Mouse (Mus musculus): ENCODE results near the gene Robo3.

DNA sequence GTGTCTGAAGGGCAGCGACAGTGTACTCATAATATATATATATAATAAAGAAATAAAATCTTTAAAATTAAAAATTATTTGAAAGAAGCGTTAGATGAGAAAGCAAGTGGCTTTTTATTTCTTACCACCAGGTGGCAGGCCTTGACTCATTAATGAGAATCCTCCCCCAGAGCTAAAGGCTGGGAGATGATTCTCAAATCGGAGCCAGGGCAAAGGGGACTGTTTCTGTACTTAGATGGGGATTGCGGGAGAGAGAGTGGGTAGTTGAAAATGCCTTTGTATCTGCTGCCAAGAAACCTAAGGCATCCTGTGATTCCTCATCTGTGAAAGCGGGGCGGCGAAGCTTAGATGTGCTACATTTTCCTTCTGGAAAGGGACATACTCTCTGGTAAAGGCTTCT is 29.7 kb upstream of the Robo3 start:
- TF ChIP-seq GATA2 (IDR thresholded peaks at IDR 0.05; ENCODE audit: borderline replicate concordance, low read depth, low read length) (no peak), CTCF (IDR thresholded peaks at IDR 0.05; ENCODE audit: low read depth, low read length) (no peak), GATA1 (IDR thresholded peaks at IDR 0.05; ENCODE audit: borderline replicate concordance, low read length) (no peak), TAL1 (conservative IDR thresholded peaks at IDR 0.05; ENCODE audit: low read depth, low read length) (no peak), POLR2AphosphoS5 (IDR thresholded peaks at IDR 0.05; ENCODE audit: insufficient replicate concordance, low read depth, low read length) (no peak)

Data from G1E (cell line).